Mouse (Mus musculus) liver, embryonic 14.5 days (tissue): ENCODE data around the gene Dexi.

Experiments
- CTCF ChIP-seq: IDR thresholded peaks from 2 replicates; pipeline ENCODE4 v1.5.1; 2016; ENCODE audit warnings: antibody characterized with exemption, low read depth, control low read depth
- EP300 ChIP-seq: IDR thresholded peaks from 2 replicates; pipeline ENCODE4 v1.6.1; 2016; ENCODE audit warnings: antibody characterized with exemption, low read depth

DNA sequence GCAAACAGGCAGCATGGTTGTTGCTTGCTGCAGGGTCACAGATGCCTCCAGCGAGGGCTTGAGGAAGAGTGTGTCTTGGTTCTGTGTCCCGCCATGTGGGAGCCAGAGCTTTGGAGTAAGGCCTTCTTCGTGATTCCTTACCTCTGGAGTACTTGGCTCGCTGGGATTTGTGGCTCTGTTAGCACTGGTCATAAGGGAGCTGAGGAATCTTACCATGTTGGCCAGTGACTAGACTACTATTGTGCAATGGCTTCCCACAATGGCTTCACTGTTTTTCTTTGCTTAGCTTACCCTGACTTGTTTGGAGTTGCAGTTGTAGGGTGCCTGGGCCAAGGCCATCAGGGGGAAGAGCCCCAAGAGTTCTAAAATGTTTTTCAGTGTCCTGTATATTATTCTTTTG lies 33.1 kb upstream of the Dexi start:
- no peak for TF ChIP-seq CTCF
- TF ChIP-seq EP300, result no peak
